Mouse (Mus musculus): ENCODE results near the gene Zdhhc1. TPM values are rescaled to one million over a fixed set of nuclear protein-coding genes. Genes with fewer than 3 reads are reported as not detected.
A peak's percentile ranks its signal among the peaks of the same experiment; 100 is the strongest.

Gene Zdhhc1
- total and polyA plus RNA-seq, 3 experiments: 13.0 to 40.5 (median 13.3) TPM

- WGBS: 22% methylated on average over 6 of the region's 6 CpGs
- TF ChIP-seq POLR2A (IDR thresholded peaks at IDR 0.05; ENCODE audit: insufficient read depth, low read depth, low read length) (no peak), CTCF (IDR thresholded peaks at IDR 0.05) (no peak), EP300 (IDR thresholded peaks at IDR 0.05; ENCODE audit: insufficient read depth, low read depth, low read length) (no peak)
Measured at GRCm38 (mm10) chr8:105433021-105433420, 63.7 kb downstream of the Zdhhc1 start.

GRCm38 (mm10) chr8:105431743-105432515 lies 64.8 kb downstream of the Zdhhc1 start:
- no peaks in the 10 kb centered on the region for H3K27me3 ChIP-seq (ENCODE audit: control insufficient read depth, insufficient read depth, low read length)
- intact Hi-C loops (cut with DNase I): no loop called here
- TF ChIP-seq EP300 (IDR thresholded peaks at IDR 0.05; ENCODE audit: insufficient read depth, low read depth, low read length): no peak
- TF ChIP-seq CTCF (IDR thresholded peaks at IDR 0.05): no peak
- no peak for TF ChIP-seq POLR2A (IDR thresholded peaks at IDR 0.05; ENCODE audit: insufficient read depth, low read depth, low read length)
- peaks cover 15% of the 10 kb centered on the region; the same call in 1 of the 2 replicates for H3K36me3 ChIP-seq (ENCODE audit: control insufficient read depth, insufficient read depth, low read length)
- peaks cover 7% of the 10 kb centered on the region for H3K4me1 ChIP-seq (ENCODE audit: control insufficient read depth, insufficient read depth, low read length)
- H3K79me2 ChIP-seq (replicated peaks; ENCODE audit: control insufficient read depth, insufficient read depth, low read length): no peaks in the 10 kb centered on the region
- no peak for DNase-seq
- H3K27ac ChIP-seq: peak overlapping the region; percentile 20; the same call in 1 of the 2 replicates
- H3K9ac ChIP-seq (ENCODE audit: low read depth, low read length): no peak overlapping the region
- WGBS: 61% methylated on average over 7 of the region's 7 CpGs
- no peak overlapping the region for H3K4me3 ChIP-seq

More at GRCm38 (mm10) chr8:105433021-105433420, 63.7 kb downstream of the Zdhhc1 start:
- peak overlapping the region; percentile 82 for H3K27ac ChIP-seq
- peak in 1 of 2 experiments; percentile 17 for DNase-seq
- H3K4me3 ChIP-seq: no peak overlapping the region
- peaks cover 11% of the 10 kb centered on the region for H3K4me1 ChIP-seq (ENCODE audit: control insufficient read depth, insufficient read depth, low read length)
- peaks cover 15% of the 10 kb centered on the region; the same call in 1 of the 2 replicates for H3K36me3 ChIP-seq (ENCODE audit: control insufficient read depth, insufficient read depth, low read length)
- H3K79me2 ChIP-seq (replicated peaks; ENCODE audit: control insufficient read depth, insufficient read depth, low read length): no peaks in the 10 kb centered on the region
- no peaks in the 10 kb centered on the region for H3K27me3 ChIP-seq (ENCODE audit: control insufficient read depth, insufficient read depth, low read length)
- no peak overlapping the region for H3K9ac ChIP-seq (ENCODE audit: low read depth, low read length)
- intact Hi-C loops (cut with DNase I): no loop called here

GRCm38 (mm10) chr8:105426878-105427277 lies 69.8 kb downstream of the Zdhhc1 start:
- intact Hi-C loops (cut with DNase I): no loop called here
- Histone ChIP-seq H3K36me3 (ENCODE audit: control insufficient read depth, insufficient read depth, low read length) (no peaks in the 10 kb centered on the region), H3K79me2 (replicated peaks; ENCODE audit: control insufficient read depth, insufficient read depth, low read length) (no peaks in the 10 kb centered on the region), H3K27me3 (ENCODE audit: control insufficient read depth, insufficient read depth, low read length) (no peaks in the 10 kb centered on the region), H3K4me3 (no peak overlapping the region), H3K4me1 (ENCODE audit: control insufficient read depth, insufficient read depth, low read length) (peaks cover 3% of the 10 kb centered on the region), H3K27ac (peak overlapping the region; percentile 84), H3K9ac (ENCODE audit: low read depth, low read length) (no peak overlapping the region)
- 40% methylated on average over 6 of the region's 6 CpGs for WGBS
- peak; percentile 36; the same call in 1 of the 2 replicates for TF ChIP-seq POLR2A (IDR thresholded peaks at IDR 0.05; ENCODE audit: insufficient read depth, low read depth, low read length)
- no peak for TF ChIP-seq CTCF (IDR thresholded peaks at IDR 0.05)
- 0 out of 2 replicates have a peak, but pooled peaks have one; percentile 34 for TF ChIP-seq EP300 (IDR thresholded peaks at IDR 0.05; ENCODE audit: insufficient read depth, low read depth, low read length)
- no peak for DNase-seq

Other genes with a start within 250 kb of the Zdhhc1 start
- gene B3gnt9, start 241.7 kb downstream of the Zdhhc1 start, total RNA-seq (2021): 1 to 10 TPM; 3.5 to 5.2 TPM
- 7.1 and 8.5 TPM in 2 replicates for gene B3gnt9, start 241.7 kb downstream of the Zdhhc1 start, polyA plus RNA-seq (2012; rRNA removed)
- gene Tradd, start 232.3 kb downstream of the Zdhhc1 start, total RNA-seq (2021): 1 to 10 TPM; 3.9 to 4.9 TPM
- 4.3 and 4.6 TPM in 2 replicates for gene Tradd, start 232.3 kb downstream of the Zdhhc1 start, polyA plus RNA-seq (2012; rRNA removed)
- gene Fbxl8, start 232.3 kb downstream of the Zdhhc1 start, total RNA-seq (2021): 1 to 10 TPM; 1.8 to 2.5 TPM
- 3.6 and 4.1 TPM in 2 replicates for gene Fbxl8, start 232.3 kb downstream of the Zdhhc1 start, polyA plus RNA-seq (2012; rRNA removed)
- gene Hsf4, start 227.1 kb downstream of the Zdhhc1 start, total RNA-seq (2021): 1 to 10 TPM; 2.7 to 3.9 TPM
- 4.3 and 5.4 TPM in 2 replicates for gene Hsf4, start 227.1 kb downstream of the Zdhhc1 start, polyA plus RNA-seq (2012; rRNA removed)
- gene Nol3, start 220.8 kb downstream of the Zdhhc1 start, total RNA-seq (2021): 10 to 100 TPM; 19.7 to 23.0 TPM
- 17.3 and 19.1 TPM in 2 replicates for gene Nol3, start 220.8 kb downstream of the Zdhhc1 start, polyA plus RNA-seq (2012; rRNA removed)
- 1 to 10 TPM; 1.1 to 1.2 TPM for gene 4931428F04Rik, start 207.0 kb downstream of the Zdhhc1 start, total RNA-seq (2021)
- gene 4931428F04Rik, start 207.0 kb downstream of the Zdhhc1 start, polyA plus RNA-seq (2012; rRNA removed): 2.1 and 3.5 TPM in 2 replicates
- gene Exoc3l, start 200.8 kb downstream of the Zdhhc1 start, total RNA-seq (2021): 1 to 10 TPM; 3.9 to 4.7 TPM
- gene Exoc3l, start 200.8 kb downstream of the Zdhhc1 start, polyA plus RNA-seq (2012; rRNA removed): 10.5 and 11.8 TPM in 2 replicates
- gene E2f4, start 199.2 kb downstream of the Zdhhc1 start, total RNA-seq (2021): 10 to 100 TPM; 21.1 to 21.5 TPM
- gene E2f4, start 199.2 kb downstream of the Zdhhc1 start, polyA plus RNA-seq (2012; rRNA removed): 61.8 and 62.8 TPM in 2 replicates
- under 1 TPM; 0.70 to 0.73 TPM for gene Elmo3, start 191.3 kb downstream of the Zdhhc1 start, total RNA-seq (2021)
- 2.8 and 3.5 TPM in 2 replicates for gene Elmo3, start 191.3 kb downstream of the Zdhhc1 start, polyA plus RNA-seq (2012; rRNA removed)
- 1 to 10 TPM in 1 of 2 experiments, under 1 TPM in 1; 0.93 to 1.1 TPM for gene Lrrc29, start 170.6 kb downstream of the Zdhhc1 start, total RNA-seq (2021)
- 1.6 and 2.2 TPM in 2 replicates for gene Lrrc29, start 170.6 kb downstream of the Zdhhc1 start, polyA plus RNA-seq (2012; rRNA removed)
- gene Tmem208, start 170.5 kb downstream of the Zdhhc1 start, total RNA-seq (2021): 10 to 100 TPM; 24.1 to 26.6 TPM
- gene Tmem208, start 170.5 kb downstream of the Zdhhc1 start, polyA plus RNA-seq (2012; rRNA removed): 43.6 and 51.9 TPM in 2 replicates
- gene Fhod1, start 148.9 kb downstream of the Zdhhc1 start, total RNA-seq (2021): 1 to 10 TPM; 4.4 to 6.9 TPM
- 14.2 and 17.3 TPM in 2 replicates for gene Fhod1, start 148.9 kb downstream of the Zdhhc1 start, polyA plus RNA-seq (2012; rRNA removed)
- gene Slc9a5, start 148.1 kb downstream of the Zdhhc1 start, total RNA-seq (2021): under 1 TPM; 0.36 to 0.37 TPM
- gene Slc9a5, start 148.1 kb downstream of the Zdhhc1 start, polyA plus RNA-seq (2012; rRNA removed): 1.7 and 2.1 TPM in 2 replicates
- under 1 TPM in 1 of 2 experiments, not detected in 1; 0.10 TPM for gene Plekhg4, start 123.6 kb downstream of the Zdhhc1 start, total RNA-seq (2021)
- gene Plekhg4, start 123.6 kb downstream of the Zdhhc1 start, polyA plus RNA-seq (2012; rRNA removed): 0.20 and 0.29 TPM in 2 replicates
- under 1 TPM; 0.13 to 0.25 TPM for gene Kctd19, start 83.4 kb downstream of the Zdhhc1 start, total RNA-seq (2021)
- gene Kctd19, start 83.4 kb downstream of the Zdhhc1 start, polyA plus RNA-seq (2012; rRNA removed): 0.08 and 0.15 TPM in 2 replicates
- under 1 TPM; 0.45 to 0.47 TPM for gene Lrrc36, start 83.3 kb downstream of the Zdhhc1 start, total RNA-seq (2021)
- gene Lrrc36, start 83.3 kb downstream of the Zdhhc1 start, polyA plus RNA-seq (2012; rRNA removed): 0.67 and 0.94 TPM in 2 replicates
- 10 to 100 TPM; 35.0 to 48.8 TPM for gene Tppp3, start 25.4 kb downstream of the Zdhhc1 start, total RNA-seq (2021)
- gene Tppp3, start 25.4 kb downstream of the Zdhhc1 start, polyA plus RNA-seq (2012; rRNA removed): 73.7 and 89.2 TPM in 2 replicates
- under 1 TPM in 1 of 2 experiments, not detected in 1; 0.23 TPM for gene Hsd11b2, start 21.9 kb upstream of the Zdhhc1 start, total RNA-seq (2021)
- gene Hsd11b2, start 21.9 kb upstream of the Zdhhc1 start, polyA plus RNA-seq (2012; rRNA removed): 0.08 and 0.32 TPM in 2 replicates
- 10 to 100 TPM; 46.4 to 48.9 TPM for gene Atp6v0d1, start 69.1 kb upstream of the Zdhhc1 start, total RNA-seq (2021)
- gene Atp6v0d1, start 69.1 kb upstream of the Zdhhc1 start, polyA plus RNA-seq (2012; rRNA removed): 61.7 and 69.0 TPM in 2 replicates
- gene Ripor1, start 108.4 kb upstream of the Zdhhc1 start, total RNA-seq (2021): 10 to 100 TPM; 42.5 to 51.6 TPM
- gene Ripor1, start 108.4 kb upstream of the Zdhhc1 start, polyA plus RNA-seq (2012; rRNA removed): 39.2 TPM in 2 replicates
- gene Ctcf, start 139.7 kb upstream of the Zdhhc1 start, total RNA-seq (2021): 10 to 100 TPM; 41.4 to 41.9 TPM
- gene Ctcf, start 139.7 kb upstream of the Zdhhc1 start, polyA plus RNA-seq (2012; rRNA removed): 9.3 and 13.6 TPM in 2 replicates
- not detected for gene Agrp, start 140.5 kb upstream of the Zdhhc1 start, total RNA-seq (2021)
- 0.31 TPM in 1 of 2 replicates, not detected in the other for gene Agrp, start 140.5 kb upstream of the Zdhhc1 start, polyA plus RNA-seq (2012; rRNA removed)
- gene Carmil2, start 189.4 kb upstream of the Zdhhc1 start, total RNA-seq (2021): under 1 TPM; 0.16 to 0.25 TPM
- gene Carmil2, start 189.4 kb upstream of the Zdhhc1 start, polyA plus RNA-seq (2012; rRNA removed): 0.29 and 1.4 TPM in 2 replicates
- gene Acd, start 204.2 kb upstream of the Zdhhc1 start, total RNA-seq (2021): 10 to 100 TPM in 1 of 2 experiments, 1 to 10 TPM in 1; 10.0 to 11.1 TPM
- 19.7 and 22.3 TPM in 2 replicates for gene Acd, start 204.2 kb upstream of the Zdhhc1 start, polyA plus RNA-seq (2012; rRNA removed)
- gene Pard6a, start 204.2 kb upstream of the Zdhhc1 start, total RNA-seq (2021): 1 to 10 TPM; 5.5 to 6.8 TPM
- 12.0 and 18.6 TPM in 2 replicates for gene Pard6a, start 204.2 kb upstream of the Zdhhc1 start, polyA plus RNA-seq (2012; rRNA removed)
- not detected for gene 4933405L10Rik, start 210.8 kb upstream of the Zdhhc1 start, total RNA-seq (2021)
- not detected in 2 replicates for gene 4933405L10Rik, start 210.8 kb upstream of the Zdhhc1 start, polyA plus RNA-seq (2012; rRNA removed)
- gene Enkd1, start 211.3 kb upstream of the Zdhhc1 start, total RNA-seq (2021): 1 to 10 TPM; 1.4 to 1.9 TPM
- gene Enkd1, start 211.3 kb upstream of the Zdhhc1 start, polyA plus RNA-seq (2012; rRNA removed): 2.0 and 2.2 TPM in 2 replicates